Mouse (Mus musculus) erythroblast, embryonic 14.5 days (primary cell): ENCODE measurements at regions not wholly inside any gene's neighbourhood (a gene's known extent, or its start where the extent isn't known, plus 50 kb on each side); places are given as distances from the start of the nearest gene placed in this dataset.

Source experiments
- H3K27me3 ChIP-seq: 2 replicates; pipeline ENCODE4 v1.6.1; 2012; ENCODE audit warnings: inconsistent platforms; ENCODE audit not compliant: control insufficient read depth
- H3K36me3 ChIP-seq: 2 replicates; pipeline ENCODE4 v1.6.1; 2012; ENCODE audit warnings: mild to moderate bottlenecking, inconsistent platforms; ENCODE audit not compliant: control insufficient read depth
- H3K4me1 ChIP-seq: 2 replicates; pipeline ENCODE4 v1.6.1; 2012; ENCODE audit warnings: inconsistent platforms; ENCODE audit not compliant: control insufficient read depth
- H3K4me3 ChIP-seq: replicated peaks from 2 replicates; pipeline ENCODE3; 2012; ENCODE audit warnings: moderate library complexity, mild to moderate bottlenecking, inconsistent platforms
- H3K9me3 ChIP-seq: 2 replicates; pipeline ENCODE4 v1.6.1; 2012; ENCODE audit warnings: low read length, inconsistent platforms, mixed read lengths; ENCODE audit not compliant: control insufficient read depth
- GATA1 ChIP-seq: IDR thresholded peaks from 2 replicates; pipeline ENCODE4 v1.6.1; 2012; ENCODE audit warnings: low read length, inconsistent platforms, mixed read lengths
- TAL1 ChIP-seq: IDR thresholded peaks from 3 replicates; pipeline ENCODE4 v1.6.1; 2012; ENCODE audit warnings: low read length, inconsistent platforms, mixed read lengths

GRCm38 (mm10) chr12:25182680-25183079, 85.7 kb upstream of the Id2 start:
- H3K27me3 ChIP-seq, result no peaks in the 10 kb centered on the region
- H3K36me3 ChIP-seq, result no peaks in the 10 kb centered on the region
- TF ChIP-seq GATA1 (no peak), TAL1 (no peak)
- H3K4me1 ChIP-seq, result no peaks in the 10 kb centered on the region
- no peak overlapping the region for H3K4me3 ChIP-seq
- no peaks in the 10 kb centered on the region for H3K9me3 ChIP-seq

GRCm38 (mm10) chr12:25181317-25181716, 84.4 kb upstream of the Id2 start:
- H3K9me3 ChIP-seq, result no peaks in the 10 kb centered on the region
- no peak overlapping the region for H3K4me3 ChIP-seq
- H3K4me1 ChIP-seq, result no peaks in the 10 kb centered on the region
- no peaks in the 10 kb centered on the region for H3K27me3 ChIP-seq
- no peaks in the 10 kb centered on the region for H3K36me3 ChIP-seq
- no peak for TF ChIP-seq GATA1
- no peak for TF ChIP-seq TAL1

- Histone ChIP-seq H3K4me1 (no peaks in the 10 kb centered on the region), H3K27me3 (no peaks in the 10 kb centered on the region), H3K4me3 (no peak overlapping the region), H3K9me3 (no peaks in the 10 kb centered on the region), H3K36me3 (no peaks in the 10 kb centered on the region)
- no peak for TF ChIP-seq TAL1
- TF ChIP-seq GATA1, result no peak
Measured at GRCm38 (mm10) chr12:25180861-25181260, 83.9 kb upstream of the Id2 start.

GRCm38 (mm10) chr12:25180289-25180688, 83.3 kb upstream of the Id2 start:
- Histone ChIP-seq H3K4me3 (no peak overlapping the region), H3K4me1 (no peaks in the 10 kb centered on the region), H3K27me3 (no peaks in the 10 kb centered on the region), H3K9me3 (no peaks in the 10 kb centered on the region), H3K36me3 (no peaks in the 10 kb centered on the region)
- TF ChIP-seq GATA1 (no peak), TAL1 (no peak)

GRCm38 (mm10) chr12:25178491-25179115, 81.7 kb upstream of the Id2 start:
- TF ChIP-seq TAL1 (no peak), GATA1 (no peak)
- Histone ChIP-seq H3K4me3 (no peak overlapping the region), H3K36me3 (no peaks in the 10 kb centered on the region), H3K4me1 (no peaks in the 10 kb centered on the region), H3K9me3 (no peaks in the 10 kb centered on the region), H3K27me3 (no peaks in the 10 kb centered on the region)

- TF ChIP-seq GATA1, result no peak
- TF ChIP-seq TAL1, result no peak
- Histone ChIP-seq H3K4me1 (no peaks in the 10 kb centered on the region), H3K4me3 (no peak overlapping the region), H3K27me3 (no peaks in the 10 kb centered on the region), H3K36me3 (no peaks in the 10 kb centered on the region), H3K9me3 (no peaks in the 10 kb centered on the region)
Measured at GRCm38 (mm10) chr12:25177827-25178226, 80.9 kb upstream of the Id2 start.

GRCm38 (mm10) chr12:25176565-25176964, 79.6 kb upstream of the Id2 start:
- Histone ChIP-seq H3K4me1 (no peaks in the 10 kb centered on the region), H3K9me3 (no peaks in the 10 kb centered on the region), H3K4me3 (no peak overlapping the region), H3K36me3 (no peaks in the 10 kb centered on the region), H3K27me3 (no peaks in the 10 kb centered on the region)
- TF ChIP-seq GATA1 (no peak), TAL1 (no peak)

- Histone ChIP-seq H3K4me1 (no peaks in the 10 kb centered on the region), H3K9me3 (no peaks in the 10 kb centered on the region), H3K27me3 (no peaks in the 10 kb centered on the region), H3K36me3 (no peaks in the 10 kb centered on the region), H3K4me3 (no peak overlapping the region)
- TF ChIP-seq GATA1, result no peak
- no peak for TF ChIP-seq TAL1
Measured at GRCm38 (mm10) chr12:25173064-25173463, 76.1 kb upstream of the Id2 start.

GRCm38 (mm10) chr12:25172450-25172849, 75.5 kb upstream of the Id2 start:
- no peaks in the 10 kb centered on the region for H3K9me3 ChIP-seq

GRCm38 (mm10) chr12:25169611-25170010, 72.7 kb upstream of the Id2 start:
- H3K9me3 ChIP-seq, result no peaks in the 10 kb centered on the region
- TF ChIP-seq GATA1 (no peak), TAL1 (no peak)
- H3K27me3 ChIP-seq, result no peaks in the 10 kb centered on the region
- H3K4me1 ChIP-seq, result no peaks in the 10 kb centered on the region
- H3K4me3 ChIP-seq, result no peak overlapping the region
- H3K36me3 ChIP-seq, result no peaks in the 10 kb centered on the region

More at GRCm38 (mm10) chr12:25172450-25172849, 75.5 kb upstream of the Id2 start:
- Histone ChIP-seq H3K4me1 (no peaks in the 10 kb centered on the region), H3K27me3 (no peaks in the 10 kb centered on the region), H3K36me3 (no peaks in the 10 kb centered on the region), H3K4me3 (no peak overlapping the region)
- no peak for TF ChIP-seq TAL1
